Mouse (Mus musculus) splenic B cell, adult 2 months (primary cell): ENCODE measurements at regions not wholly inside any gene's neighbourhood (a gene's known extent, or its start where the extent isn't known, plus 50 kb on each side); places are given as distances from the start of the nearest gene placed in this dataset.

Experiments used
- DNase-seq: peaks from one replicate; pipeline ENCODE4 v3.0.0-alpha.2; 2011; ENCODE audit warnings: low read depth, low spot score
- H3K27me3 ChIP-seq: 2 replicates; pipeline ENCODE4 v1.6.1; 2012; ENCODE audit warnings: mild to moderate bottlenecking, low read length, moderate library complexity, mixed read lengths; ENCODE audit not compliant: control insufficient read depth, poor library complexity, insufficient read depth, severe bottlenecking
- H3K36me3 ChIP-seq: 2 replicates; pipeline ENCODE4 v1.6.1; 2012; ENCODE audit warnings: mild to moderate bottlenecking, low read length, moderate library complexity, mixed read lengths; ENCODE audit not compliant: control insufficient read depth, poor library complexity, insufficient read depth, severe bottlenecking

- DNase-seq: no peak
- no peaks in the 10 kb centered on the region for H3K27me3 ChIP-seq
- no peaks in the 10 kb centered on the region for H3K36me3 ChIP-seq
Observed at GRCm38 (mm10) chr15:11565503-11566031, 166.1 kb upstream of the Tars start.

- no peaks in the 10 kb centered on the region for H3K27me3 ChIP-seq
Observed at GRCm38 (mm10) chr15:11552568-11552967, 153.1 kb upstream of the Tars start.

GRCm38 (mm10) chr15:11552110-11552509 lies 152.6 kb upstream of the Tars start:
- DNase-seq: no peak
- Histone ChIP-seq H3K36me3 (no peaks in the 10 kb centered on the region), H3K27me3 (no peaks in the 10 kb centered on the region)

More at GRCm38 (mm10) chr15:11552568-11552967, 153.1 kb upstream of the Tars start:
- H3K36me3 ChIP-seq: no peaks in the 10 kb centered on the region
- DNase-seq: no peak

GRCm38 (mm10) chr15:11539485-11539884 lies 140.0 kb upstream of the Tars start:
- DNase-seq: no peak
- H3K27me3 ChIP-seq: no peaks in the 10 kb centered on the region

DNA sequence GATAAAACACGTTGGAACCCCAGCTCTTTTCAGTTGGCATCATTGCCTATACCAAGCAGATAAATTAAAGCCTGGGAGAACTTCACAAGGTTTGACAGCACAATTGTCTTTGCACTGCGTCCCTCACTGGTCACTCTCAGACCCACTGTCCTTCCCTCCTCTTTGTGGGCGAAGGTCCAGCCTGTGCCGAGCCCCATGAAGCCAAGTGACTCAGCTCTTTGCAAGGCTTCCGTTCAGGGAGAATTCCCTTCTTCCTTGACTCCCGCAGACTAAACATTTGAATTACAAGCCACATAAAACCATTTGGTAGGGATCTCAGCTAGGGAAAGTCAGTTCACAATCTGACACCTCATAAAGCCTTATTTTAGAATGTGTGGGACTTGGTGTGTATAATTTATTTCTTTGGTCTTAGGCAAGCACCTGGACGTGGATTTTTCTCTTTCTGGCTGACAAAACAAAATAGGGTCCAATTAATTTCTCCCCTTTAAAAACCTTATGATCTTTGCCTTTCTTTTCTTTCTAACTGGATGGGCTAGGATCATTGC lies 136.7 kb upstream of the Tars start:
- no peak for DNase-seq
- H3K36me3 ChIP-seq: no peaks in the 10 kb centered on the region
- no peaks in the 10 kb centered on the region for H3K27me3 ChIP-seq

More at GRCm38 (mm10) chr15:11539485-11539884, 140.0 kb upstream of the Tars start:
- H3K36me3 ChIP-seq: no peaks in the 10 kb centered on the region

GRCm38 (mm10) chr15:11534404-11535251 lies 135.2 kb upstream of the Tars start:
- peak; percentile 8 for DNase-seq
- no peaks in the 10 kb centered on the region for H3K27me3 ChIP-seq
- H3K36me3 ChIP-seq: no peaks in the 10 kb centered on the region

GRCm38 (mm10) chr15:11533616-11534015 lies 134.2 kb upstream of the Tars start:
- DNase-seq: peak; percentile 23

GRCm38 (mm10) chr15:11533002-11533610 lies 133.6 kb upstream of the Tars start:
- peak; percentile 58 for DNase-seq
- Histone ChIP-seq H3K36me3 (no peaks in the 10 kb centered on the region), H3K27me3 (no peaks in the 10 kb centered on the region)

More at GRCm38 (mm10) chr15:11533616-11534015, 134.2 kb upstream of the Tars start:
- H3K36me3 ChIP-seq: no peaks in the 10 kb centered on the region
- no peaks in the 10 kb centered on the region for H3K27me3 ChIP-seq

DNA sequence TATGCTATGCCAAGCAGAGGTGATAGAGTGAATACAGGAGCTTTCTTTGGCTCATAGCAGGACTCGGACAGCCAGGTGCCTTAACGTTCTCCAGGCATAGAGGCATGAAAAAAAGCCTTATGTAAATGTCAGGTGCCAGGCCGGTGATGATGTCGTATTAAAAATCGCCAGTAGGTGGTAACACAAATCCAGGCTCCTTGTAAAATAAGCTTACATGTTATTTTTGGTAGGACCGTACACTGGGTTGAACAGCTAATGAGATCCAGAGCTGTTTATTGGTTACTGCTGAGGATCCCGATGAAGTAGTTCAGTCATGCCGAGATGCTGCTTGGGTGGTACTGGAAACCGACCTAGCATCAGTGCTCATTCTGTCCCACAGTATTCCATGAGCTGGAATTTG lies 133.1 kb upstream of the Tars start:
- peak; percentile 51 for DNase-seq
- no peaks in the 10 kb centered on the region for H3K27me3 ChIP-seq
- H3K36me3 ChIP-seq: no peaks in the 10 kb centered on the region

GRCm38 (mm10) chr15:11529819-11530810 lies 130.7 kb upstream of the Tars start:
- no peak for DNase-seq
- H3K27me3 ChIP-seq: no peaks in the 10 kb centered on the region
- H3K36me3 ChIP-seq: no peaks in the 10 kb centered on the region

GRCm38 (mm10) chr15:11524337-11525106 lies 125.1 kb upstream of the Tars start:
- DNase-seq: no peak
- H3K27me3 ChIP-seq: no peaks in the 10 kb centered on the region
- no peaks in the 10 kb centered on the region for H3K36me3 ChIP-seq

DNA sequence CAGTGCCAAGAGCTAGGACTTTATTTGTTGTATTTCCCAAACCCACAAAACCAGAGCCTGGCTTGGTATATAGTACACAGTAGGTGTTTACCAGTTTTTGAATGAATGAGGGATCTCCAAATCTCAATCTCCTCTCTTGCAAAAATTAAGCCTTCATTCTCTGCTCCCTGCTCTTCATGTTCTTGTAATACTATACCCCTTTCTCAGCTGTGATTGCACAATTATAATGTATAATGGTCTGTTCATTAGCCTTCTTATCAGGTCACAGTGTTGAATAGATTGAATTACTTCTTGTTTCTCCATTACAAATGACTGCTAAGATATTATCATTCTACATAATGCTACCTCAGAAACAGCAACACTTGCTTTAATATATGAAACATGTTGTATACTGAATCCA lies 119.1 kb upstream of the Tars start:
- no peaks in the 10 kb centered on the region for H3K36me3 ChIP-seq
- no peak for DNase-seq
- H3K27me3 ChIP-seq: no peaks in the 10 kb centered on the region

DNA sequence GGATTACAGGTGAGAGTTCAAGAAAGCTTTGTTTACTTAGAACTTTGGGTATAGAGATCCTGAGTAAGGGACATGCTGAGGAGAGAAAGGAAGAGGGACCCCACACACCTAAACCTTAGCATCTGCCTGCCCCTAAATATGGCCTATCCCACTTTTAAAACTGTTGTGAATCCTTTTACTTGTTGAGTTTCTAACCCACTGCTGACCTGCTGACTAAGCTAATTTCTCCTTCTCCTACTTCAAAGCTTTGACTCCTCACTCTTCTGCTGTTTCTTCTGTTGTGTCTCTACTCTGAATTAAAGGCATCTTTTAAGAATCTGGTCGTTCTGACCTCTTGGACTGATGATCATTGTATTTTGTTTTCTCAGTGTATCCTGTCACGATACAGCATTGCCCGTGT lies 118.4 kb upstream of the Tars start:
- Histone ChIP-seq H3K36me3 (no peaks in the 10 kb centered on the region), H3K27me3 (no peaks in the 10 kb centered on the region)
- DNase-seq: no peak
